Mouse (Mus musculus) left cerebral cortex, adult 8-10 months (tissue): ENCODE measurements around the gene Slc9a4. TPM values are rescaled to one million over a fixed set of nuclear protein-coding genes. Genes with fewer than 3 reads are reported as not detected.
A peak's percentile ranks its signal among the peaks of the same experiment; 100 is the strongest.
"Not testable (repeated sequence)": the region's sequence is repeated elsewhere in the genome, so short reads cannot be mapped to it uniquely, and the experiment has no call there.

Experiments
- DNase-seq, 2 experiments: peaks; one replicate each; pipeline ENCODE4 v3.0.0; 2022; ENCODE audit warnings: low spot score in 2 of 2
- total RNA-seq, 4 experiments: library from RNA; stranded (reverse); gene quantifications; 2 replicates each; pipeline ENCODE4 v1.2.4; 2022

The Slc9a4 gene
- total RNA-seq, 4 experiments from 2014 or later = 0.37 to 2.9 (median 0.75) TPM

- DNase-seq = no peak
These were observed 68.4 kb downstream of the Slc9a4 start for GRCm38 (mm10) chr1:40648234-40648633.

- no peak for DNase-seq
These were observed 71.1 kb downstream of the Slc9a4 start for GRCm38 (mm10) chr1:40650803-40651497.

- no peak for DNase-seq
These were observed 77.2 kb downstream of the Slc9a4 start for GRCm38 (mm10) chr1:40657035-40657434.

GRCm38 (mm10) chr1:40657978-40658496 lies 78.2 kb downstream of the Slc9a4 start:
- DNase-seq = peak in 1 of 2 experiments; percentile 16

GRCm38 (mm10) chr1:40659017-40659416 lies 79.1 kb downstream of the Slc9a4 start:
- no peak for DNase-seq

- DNase-seq = no peak
These were observed 79.6 kb downstream of the Slc9a4 start for GRCm38 (mm10) chr1:40659496-40659895.

- DNase-seq = no peak
These were observed 81.0 kb downstream of the Slc9a4 start for GRCm38 (mm10) chr1:40660838-40661237.

- DNase-seq = no peak
These were observed 85.8 kb downstream of the Slc9a4 start for GRCm38 (mm10) chr1:40665401-40666370.

GRCm38 (mm10) chr1:40667442-40667841 lies 87.6 kb downstream of the Slc9a4 start:
- DNase-seq = not testable (repeated sequence)

GRCm38 (mm10) chr1:40670025-40670424 lies 90.1 kb downstream of the Slc9a4 start:
- DNase-seq = no peak

GRCm38 (mm10) chr1:40671490-40671889 lies 91.6 kb downstream of the Slc9a4 start:
- no peak for DNase-seq

GRCm38 (mm10) chr1:40677306-40677705 lies 97.4 kb downstream of the Slc9a4 start:
- DNase-seq = no peak

Other genes with a start within 250 kb of the Slc9a4 start
- under 1 TPM; 0.22 to 0.78 (median 0.38) TPM for gene Il1rl1, start 150.5 kb upstream of the Slc9a4 start, total RNA-seq
- gene Il18r1, start 114.5 kb upstream of the Slc9a4 start, total RNA-seq = not detected
- gene Il18rap, start 64.7 kb upstream of the Slc9a4 start, total RNA-seq = under 1 TPM in 2 of 4 experiments, not detected in 2; 0.09 to 0.14 TPM
- 1 to 10 TPM; 3.6 to 4.7 (median 3.9) TPM for gene Slc9a2, start 100.5 kb downstream of the Slc9a4 start, total RNA-seq
- 1 to 10 TPM; 4.1 to 4.7 (median 4.3) TPM for gene Mfsd9, start 210.6 kb downstream of the Slc9a4 start, total RNA-seq
- under 1 TPM; 0.21 to 0.70 (median 0.29) TPM for gene Tmem182, start 225.5 kb downstream of the Slc9a4 start, total RNA-seq